Mouse (Mus musculus) forebrain, embryonic 14.5 days (tissue): ENCODE data around the gene Gpx5. TPM values are rescaled to one million over a fixed set of nuclear protein-coding genes. Genes with fewer than 3 reads are reported as not detected.

Source experiments
- ATAC-seq: fragments of 200-750 bp; cut with Nextera tagmentation; 2 replicates; pipeline ENCODE4 v1.8.0; 2017; ENCODE audit warnings: mild to moderate bottlenecking, moderate library complexity
- DNase-seq: peaks from one replicate; pipeline ENCODE4 v3.0.0-alpha.2; 2015; ENCODE audit warnings: low spot score
- H3K27ac ChIP-seq: fragments of 300-500 bp; sonication (generic); 2 replicates; pipeline ENCODE4 v1.5.1; 2014; ENCODE audit warnings: low read depth, mild to moderate bottlenecking, control low read depth, low read length, moderate library complexity
- H3K27me3 ChIP-seq: fragments of 300-500 bp; sonication (generic); replicated peaks from 2 replicates; pipeline ENCODE4 v1.6.1; 2014; ENCODE audit warnings: low read length, control low read depth, mixed read lengths; ENCODE audit not compliant: control insufficient read depth, insufficient read depth
- H3K36me3 ChIP-seq: fragments of 300-500 bp; sonication (generic); 2 replicates; pipeline ENCODE4 v1.6.1; 2014; ENCODE audit warnings: low read length, control low read depth; ENCODE audit not compliant: control insufficient read depth, insufficient read depth
- H3K4me1 ChIP-seq: fragments of 300-500 bp; sonication (generic); 2 replicates; pipeline ENCODE4 v1.6.1; 2014; ENCODE audit warnings: antibody characterized with exemption, low read length, control low read depth; ENCODE audit not compliant: control insufficient read depth, insufficient read depth
- H3K4me2 ChIP-seq: fragments of 300-500 bp; sonication (generic); 2 replicates; pipeline ENCODE4 v1.6.1; 2014; ENCODE audit warnings: mild to moderate bottlenecking, control low read depth, low read length
- H3K4me3 ChIP-seq: fragments of 300-500 bp; sonication (generic); 2 replicates; pipeline ENCODE4 v1.5.1; 2014; ENCODE audit warnings: low read depth, low read length, control low read depth
- H3K9ac ChIP-seq: fragments of 300-500 bp; sonication (generic); 2 replicates; pipeline ENCODE4 v1.6.1; 2014; ENCODE audit warnings: mild to moderate bottlenecking, low read length, control low read depth, moderate library complexity
- H3K9me3 ChIP-seq: fragments of 300-500 bp; sonication (generic); replicated peaks from 2 replicates; pipeline ENCODE4 v1.6.1; 2016; ENCODE audit warnings: low read length, control low read depth, mixed read lengths; ENCODE audit not compliant: control insufficient read depth
- WGBS: fragments of 180-500 bp; shearing (Covaris S2); extraction: QIAGEN DNeasy Blood & Tissue Kit; methylation state at CpG from one replicate; pipeline ENCODE4 v1.1.7; 2014; 5-methylcytosine and 5-hydroxymethylcytosine counted together
- polyA plus RNA-seq: library from polyadenylated mRNA; unstranded; fragments of >200 nt; fragmentation: Nextera tagmentation; extraction: Ambion mirVana; gene quantifications from 2 replicates; pipeline ENCODE4 v1.2.1, GENCODE M21; 2014

Gpx5 gene
- polyA plus RNA-seq, result not detected in 2 replicates

DNA sequence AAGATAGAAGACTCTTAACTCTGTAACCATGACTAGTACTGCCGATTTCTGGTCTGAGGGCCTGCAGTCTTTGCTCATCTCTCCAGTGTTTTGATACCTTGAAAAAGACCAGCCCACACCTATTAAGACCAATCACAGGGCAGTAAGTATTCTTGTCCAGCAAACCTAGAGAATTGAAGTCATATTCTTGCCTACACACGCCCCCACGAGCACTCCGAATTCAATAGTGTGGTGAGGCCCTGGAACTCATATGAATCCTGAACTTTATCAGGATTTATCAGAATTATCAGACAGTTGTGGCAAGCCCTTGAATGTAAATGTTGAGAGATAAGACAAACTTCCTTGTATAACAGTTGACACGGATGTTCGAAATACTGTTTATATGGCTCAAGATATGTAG, at the start of gene Gpx5:
TSS of gene Gpx5 (minus strand) at position 101 of the 400 bp plus-strand sequence.
- WGBS, result 94% methylated on average over 6 of the region's 6 CpGs
- H3K4me3 ChIP-seq, result no peak within 1 kb of the TSS
- H3K27me3 ChIP-seq, result no peaks in the 10 kb centered on the region
- no peak within 1 kb of the TSS for H3K9ac ChIP-seq
- no peaks in the 10 kb centered on the region for H3K36me3 ChIP-seq
- H3K4me2 ChIP-seq, result no peak within 1 kb of the TSS
- no peaks in the 10 kb centered on the region for H3K9me3 ChIP-seq
- DNase-seq (no peak), ATAC-seq (no peak)
- H3K4me1 ChIP-seq, result no peaks in the 10 kb centered on the region
- H3K27ac ChIP-seq, result no peak within 1 kb of the TSS

DNA sequence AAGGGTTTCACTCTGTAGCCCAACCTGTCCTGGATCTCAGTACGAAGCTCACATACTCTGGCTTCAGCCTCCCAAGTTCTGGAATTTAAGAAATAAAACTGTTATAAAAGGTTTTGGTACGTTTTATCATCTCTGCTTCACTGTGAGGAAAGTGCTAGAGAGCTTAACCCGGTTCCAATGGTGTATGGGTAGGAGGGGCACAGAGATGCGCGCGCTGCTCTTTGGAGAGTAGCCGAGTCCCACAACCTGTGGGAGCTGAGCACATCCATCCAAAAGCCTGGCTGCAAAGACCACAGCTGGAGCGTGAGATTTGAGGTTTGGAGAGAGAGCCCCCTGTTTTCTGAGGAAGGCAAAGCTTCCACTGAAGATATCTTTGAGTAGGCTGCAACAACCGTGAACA, 34.9 kb upstream of the Gpx5 start:
- Histone ChIP-seq H3K4me1 (no peaks in the 10 kb centered on the region), H3K9me3 (no peaks in the 10 kb centered on the region), H3K4me3 (peak overlapping the region; percentile 26), H3K4me2 (peak overlapping the region; percentile 47), H3K27ac (no peak overlapping the region), H3K36me3 (no peaks in the 10 kb centered on the region), H3K9ac (peak overlapping the region; percentile 40; the same call in 1 of the 2 replicates), H3K27me3 (no peaks in the 10 kb centered on the region)
- DNase-seq, result peak; percentile 37
- ATAC-seq, result peak; percentile 65; the same call in 1 of the 2 replicates
- 1% methylated on average over 9 of the region's 9 CpGs for WGBS

DNA sequence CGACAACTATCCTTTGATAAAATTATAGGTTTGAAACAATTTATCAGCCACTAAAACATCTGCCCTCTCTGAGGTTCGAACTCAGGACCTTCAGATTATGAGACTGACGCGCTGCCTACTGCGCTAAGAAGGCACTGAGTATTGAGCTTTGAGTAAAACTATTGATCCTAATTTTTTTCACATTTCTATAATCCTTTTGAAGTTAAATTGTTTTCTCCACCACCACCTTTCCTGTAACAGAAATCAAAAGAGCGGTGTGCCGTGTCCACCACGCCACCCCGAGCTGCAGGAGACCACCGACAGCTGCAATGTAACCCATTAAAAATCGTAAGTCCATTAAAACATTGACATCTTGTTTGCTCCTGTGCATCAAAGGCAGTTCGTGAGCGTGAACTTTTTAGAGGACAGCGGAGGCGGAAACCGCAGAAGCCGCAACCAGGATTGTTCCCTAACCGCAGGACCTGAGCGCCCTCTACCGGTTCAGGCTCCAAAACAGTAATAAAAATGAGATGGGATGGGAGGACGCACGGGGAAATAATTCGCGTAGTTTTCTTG, 34.2 kb upstream of the Gpx5 start:
- ATAC-seq (peak; percentile 76), DNase-seq (peak; percentile 92)
- Histone ChIP-seq H3K4me3 (peak overlapping the region; percentile 26), H3K4me1 (peaks cover 3% of the 10 kb centered on the region; the same call in 1 of the 2 replicates), H3K9me3 (no peaks in the 10 kb centered on the region), H3K36me3 (no peaks in the 10 kb centered on the region), H3K27me3 (no peaks in the 10 kb centered on the region), H3K27ac (no peak overlapping the region), H3K4me2 (peak overlapping the region; percentile 47), H3K9ac (peak overlapping the region; percentile 40; the same call in 1 of the 2 replicates)
- under 1% methylated on average over 24 of the region's 24 CpGs for WGBS

DNA sequence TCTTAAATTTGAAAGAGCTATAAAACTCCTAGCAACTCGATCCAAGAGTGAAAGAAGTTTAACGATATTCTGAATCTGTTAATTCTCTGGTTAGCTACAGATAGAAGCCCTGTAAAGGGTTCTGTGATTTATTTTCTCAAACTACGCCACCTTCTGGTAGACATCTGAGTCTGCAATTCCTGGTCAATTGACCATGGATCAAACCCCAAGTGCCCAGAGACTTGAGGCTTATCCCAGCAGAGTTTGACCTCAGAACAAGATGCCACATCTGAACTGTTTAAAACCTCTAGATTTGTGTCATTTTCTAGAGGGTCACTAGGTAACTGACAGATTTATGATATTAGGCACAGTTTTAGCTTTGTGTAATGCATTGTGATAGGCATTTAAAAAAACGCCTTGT, 33.7 kb upstream of the Gpx5 start:
- H3K27me3 ChIP-seq, result no peaks in the 10 kb centered on the region
- no peak overlapping the region for H3K9ac ChIP-seq
- DNase-seq (peak; percentile 55), ATAC-seq (peak; percentile 42; the same call in 1 of the 2 replicates)
- peaks cover 3% of the 10 kb centered on the region; the same call in 1 of the 2 replicates for H3K4me1 ChIP-seq
- H3K36me3 ChIP-seq, result no peaks in the 10 kb centered on the region
- H3K27ac ChIP-seq, result no peak overlapping the region
- peak overlapping the region; percentile 47 for H3K4me2 ChIP-seq
- no peaks in the 10 kb centered on the region for H3K9me3 ChIP-seq
- peak overlapping the region; percentile 26; the same call in 1 of the 2 replicates for H3K4me3 ChIP-seq
- WGBS, result 4% methylated on average over 4 of the region's 4 CpGs

DNA sequence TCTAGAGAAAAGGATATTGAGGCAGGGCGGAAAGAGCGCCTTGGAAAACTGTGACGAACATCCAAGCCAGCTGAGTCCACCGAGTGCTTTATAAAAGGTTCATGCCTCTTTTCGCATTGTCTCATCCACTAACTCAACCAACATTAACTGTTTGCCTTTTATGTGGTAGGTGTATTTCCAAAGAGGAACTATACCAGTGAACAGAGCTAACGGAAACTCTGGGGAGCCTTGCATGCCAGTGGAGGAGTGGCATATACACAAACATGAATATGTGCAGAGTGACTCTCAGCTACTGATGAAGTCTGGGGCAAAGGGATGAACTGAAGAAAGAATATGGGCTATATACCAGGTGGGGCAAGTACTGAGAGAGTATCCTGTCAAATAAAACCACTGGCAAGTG, 30.9 kb upstream of the Gpx5 start:
- no peak overlapping the region for H3K4me2 ChIP-seq
- 61% methylated on average over 6 of the region's 6 CpGs for WGBS
- no peaks in the 10 kb centered on the region for H3K9me3 ChIP-seq
- DNase-seq (no peak), ATAC-seq (no peak)
- no peak overlapping the region for H3K4me3 ChIP-seq
- H3K9ac ChIP-seq, result no peak overlapping the region
- H3K4me1 ChIP-seq, result peaks cover 3% of the 10 kb centered on the region; the same call in 1 of the 2 replicates
- no peaks in the 10 kb centered on the region for H3K36me3 ChIP-seq
- no peak overlapping the region for H3K27ac ChIP-seq
- no peaks in the 10 kb centered on the region for H3K27me3 ChIP-seq

DNA sequence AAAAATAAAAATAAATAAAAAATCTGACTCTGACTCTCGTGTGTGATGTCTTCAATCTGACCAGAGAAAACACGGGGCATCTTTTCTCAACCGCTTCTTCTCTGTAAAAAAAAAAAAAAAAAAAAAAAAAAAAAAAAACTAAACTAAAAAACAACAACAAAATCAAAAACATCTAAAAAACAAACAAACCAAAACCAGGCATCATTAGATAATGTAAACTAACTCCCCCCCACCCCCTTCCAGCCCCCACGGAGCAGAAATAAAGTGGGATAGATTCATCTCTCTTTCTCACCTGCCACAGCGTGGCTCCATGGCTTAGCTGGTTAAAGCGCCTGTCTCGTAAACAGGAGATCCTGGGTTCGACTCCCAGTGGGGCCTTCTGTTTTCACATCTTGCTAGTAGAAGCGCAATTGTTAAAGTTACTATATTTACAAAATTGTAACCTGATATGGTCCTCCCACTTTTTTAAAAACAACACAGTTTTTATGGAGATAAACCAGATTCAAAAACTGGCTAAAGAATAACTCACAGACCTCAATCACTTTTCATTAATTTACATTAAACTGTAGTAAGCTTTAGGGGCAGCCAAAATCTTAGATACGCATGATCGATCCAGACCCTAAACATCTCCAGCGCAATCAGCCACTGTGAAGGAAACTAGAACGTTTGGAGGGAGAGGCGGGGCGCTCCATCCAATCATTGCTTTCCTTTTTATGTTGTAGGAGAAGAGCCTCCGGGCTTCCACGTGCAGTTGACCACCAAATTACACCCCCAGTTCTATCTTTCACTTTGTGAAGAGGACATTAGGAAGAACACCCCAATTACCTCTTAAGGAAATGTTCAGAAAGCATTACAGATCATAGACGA, 30.2 kb upstream of the Gpx5 start:
- H3K4me1 ChIP-seq, result peaks cover 3% of the 10 kb centered on the region; the same call in 1 of the 2 replicates
- ATAC-seq, result 0 out of 2 replicates have a peak, but pooled peaks have one; percentile 33
- peak; percentile 58 for DNase-seq
- peak overlapping the region; percentile 24 for H3K4me3 ChIP-seq
- H3K9ac ChIP-seq, result no peak overlapping the region
- H3K27me3 ChIP-seq, result no peaks in the 10 kb centered on the region
- H3K36me3 ChIP-seq, result no peaks in the 10 kb centered on the region
- H3K9me3 ChIP-seq, result no peaks in the 10 kb centered on the region
- H3K4me2 ChIP-seq, result peak overlapping the region; percentile 42
- H3K27ac ChIP-seq, result no peak overlapping the region
- WGBS, result 9% methylated on average over 18 of the region's 18 CpGs

DNA sequence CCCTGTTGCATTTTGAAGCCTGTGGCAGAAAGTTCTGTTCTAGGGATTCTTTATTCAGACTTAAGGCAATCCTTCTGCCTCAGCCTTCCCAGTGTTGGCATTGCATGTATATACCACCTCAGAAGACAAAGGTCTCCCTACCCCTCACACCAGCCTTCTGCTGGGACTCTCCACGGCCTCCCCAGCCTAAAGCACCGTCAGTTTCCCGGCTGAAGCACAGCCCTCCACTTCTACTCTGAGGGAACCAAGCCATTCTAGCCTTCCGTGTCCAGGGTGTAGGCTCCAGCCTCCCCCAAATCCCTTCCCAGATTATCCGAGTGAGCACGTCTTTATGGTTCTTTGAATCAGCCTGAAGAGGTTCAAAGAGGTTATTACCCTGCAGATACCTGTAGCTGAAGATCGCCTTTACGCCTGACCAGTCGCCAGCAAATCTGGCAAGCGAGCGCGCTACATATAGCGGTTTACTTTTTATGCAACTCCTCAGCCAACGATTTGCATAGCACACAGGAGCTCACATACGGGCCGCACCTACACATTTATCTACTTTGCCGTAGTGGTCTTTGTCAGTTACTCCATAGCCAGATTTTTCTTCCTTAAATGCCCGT, 29.5 kb upstream of the Gpx5 start:
- WGBS, result 2% methylated on average over 18 of the region's 18 CpGs
- H3K9ac ChIP-seq, result peak overlapping the region; percentile 26

DNA sequence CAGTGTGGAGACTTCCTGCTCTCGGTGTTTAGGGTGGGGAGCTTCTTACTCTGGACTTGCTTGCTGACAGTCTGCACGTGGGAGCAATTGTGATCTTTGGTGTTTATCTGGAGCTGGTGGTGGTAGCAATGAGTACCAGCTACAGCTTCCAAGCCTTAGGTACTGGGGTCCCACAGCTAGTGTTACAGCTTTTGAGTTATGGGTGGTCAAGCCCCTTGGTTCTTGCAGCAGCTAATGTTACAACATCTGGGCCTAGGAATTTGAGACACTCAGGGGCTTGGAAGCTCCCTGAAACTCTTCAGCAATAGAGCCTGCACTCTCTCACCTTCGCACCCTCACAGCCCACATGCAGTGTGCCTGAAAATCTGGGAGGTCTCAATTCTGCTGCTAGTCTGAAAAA, 27.7 kb upstream of the Gpx5 start:
- 76% methylated on average over 3 of the region's 3 CpGs for WGBS
- no peak for DNase-seq
- ATAC-seq, result no peak

More for the DNA sequence above, 29.5 kb upstream of the Gpx5 start:
- Histone ChIP-seq H3K9me3 (no peaks in the 10 kb centered on the region), H3K4me3 (peak overlapping the region; percentile 24), H3K4me2 (peak overlapping the region; percentile 42), H3K27ac (no peak overlapping the region), H3K27me3 (no peaks in the 10 kb centered on the region), H3K36me3 (no peaks in the 10 kb centered on the region), H3K4me1 (peaks cover 3% of the 10 kb centered on the region; the same call in 1 of the 2 replicates)
- ATAC-seq, result no peak
- DNase-seq, result peak; percentile 17

More for the DNA sequence above, 27.7 kb upstream of the Gpx5 start:
- Histone ChIP-seq H3K27ac (no peak overlapping the region), H3K36me3 (no peaks in the 10 kb centered on the region), H3K9me3 (no peaks in the 10 kb centered on the region), H3K4me1 (peaks cover 3% of the 10 kb centered on the region; the same call in 1 of the 2 replicates), H3K4me3 (no peak overlapping the region), H3K9ac (no peak overlapping the region), H3K27me3 (no peaks in the 10 kb centered on the region), H3K4me2 (no peak overlapping the region)
